Mouse (Mus musculus): ENCODE results near the gene Lamb3. TPM values are rescaled to one million over a fixed set of nuclear protein-coding genes. Genes with fewer than 3 reads are reported as not detected.

The Lamb3 gene
- polyA plus RNA-seq, 1 experiment from 2014 or later = 24.4 TPM

- Histone ChIP-seq H3K4me1 (ENCODE audit: insufficient read depth) (peaks cover 14% of the 10 kb centered on the region), H3K36me3 (ENCODE audit: insufficient read depth) (no peaks in the 10 kb centered on the region), H3K4me2 (peak overlapping the region; percentile 85), H3K4me3 (ENCODE audit: low read depth, low read length) (peak overlapping the region; percentile 63), H3K27me3 (ENCODE audit: insufficient read depth, low read length) (no peaks in the 10 kb centered on the region), H3K9ac (peak overlapping the region; percentile 81), H3K9me3 (ENCODE audit: low read depth, low read length) (no peaks in the 10 kb centered on the region), H3K27ac (ENCODE audit: low read depth) (peak overlapping the region; percentile 85)
- peak; percentile 100 for DNase-seq
- TF ChIP-seq CTCF (IDR thresholded peaks at IDR 0.05; ENCODE audit: low read depth) = peak; percentile 30; the same call in 1 of the 2 replicates
- under 1% methylated on average over 48 of the region's 48 CpGs for WGBS
- peak; percentile 99 for ATAC-seq (ENCODE audit: insufficient read depth)
Observed at GRCm38 (mm10) chr1:193172991-193173809, 34.3 kb upstream of the Lamb3 start.

GRCm38 (mm10) chr1:193173810-193174129, 33.7 kb upstream of the Lamb3 start:
- Histone ChIP-seq H3K27ac (ENCODE audit: low read depth) (peak overlapping the region; percentile 85), H3K9ac (peak overlapping the region; percentile 81), H3K27me3 (ENCODE audit: insufficient read depth, low read length) (no peaks in the 10 kb centered on the region), H3K9me3 (ENCODE audit: low read depth, low read length) (no peaks in the 10 kb centered on the region), H3K4me3 (ENCODE audit: low read depth, low read length) (peak overlapping the region; percentile 63), H3K4me1 (ENCODE audit: insufficient read depth) (peaks cover 14% of the 10 kb centered on the region), H3K4me2 (peak overlapping the region; percentile 85), H3K36me3 (ENCODE audit: insufficient read depth) (no peaks in the 10 kb centered on the region)
- WGBS = 12% methylated on average over 9 of the region's 9 CpGs
- DNase-seq (no peak), ATAC-seq (ENCODE audit: insufficient read depth) (no peak)
- TF ChIP-seq CTCF (IDR thresholded peaks at IDR 0.05; ENCODE audit: low read depth) = no peak

GRCm38 (mm10) chr1:193174143-193174733, 33.3 kb upstream of the Lamb3 start:
- ATAC-seq (ENCODE audit: insufficient read depth) (no peak), DNase-seq (no peak)
- Histone ChIP-seq H3K27me3 (ENCODE audit: insufficient read depth, low read length) (no peaks in the 10 kb centered on the region), H3K9me3 (ENCODE audit: low read depth, low read length) (no peaks in the 10 kb centered on the region), H3K4me3 (ENCODE audit: low read depth, low read length) (peak overlapping the region; percentile 63), H3K4me1 (ENCODE audit: insufficient read depth) (peaks cover 14% of the 10 kb centered on the region), H3K27ac (ENCODE audit: low read depth) (peak overlapping the region; percentile 85), H3K36me3 (ENCODE audit: insufficient read depth) (no peaks in the 10 kb centered on the region), H3K4me2 (peak overlapping the region; percentile 85), H3K9ac (peak overlapping the region; percentile 81)
- 72% methylated on average over 13 of the region's 13 CpGs for WGBS
- TF ChIP-seq CTCF (IDR thresholded peaks at IDR 0.05; ENCODE audit: low read depth) = no peak

- Histone ChIP-seq H3K9me3 (ENCODE audit: low read depth, low read length) (no peaks in the 10 kb centered on the region), H3K27ac (ENCODE audit: low read depth) (no peak overlapping the region), H3K4me3 (ENCODE audit: low read depth, low read length) (no peak overlapping the region), H3K36me3 (ENCODE audit: insufficient read depth) (no peaks in the 10 kb centered on the region), H3K9ac (no peak overlapping the region), H3K4me1 (ENCODE audit: insufficient read depth) (no peaks in the 10 kb centered on the region), H3K4me2 (no peak overlapping the region), H3K27me3 (ENCODE audit: insufficient read depth, low read length) (no peaks in the 10 kb centered on the region)
- DNase-seq = no peak
- ATAC-seq (ENCODE audit: insufficient read depth) = no peak
- no peak for TF ChIP-seq CTCF (IDR thresholded peaks at IDR 0.05; ENCODE audit: low read depth)
- 68% methylated on average over 3 of the region's 3 CpGs for WGBS
Observed at GRCm38 (mm10) chr1:193181104-193181503, 26.4 kb upstream of the Lamb3 start.

- no peak for ATAC-seq (ENCODE audit: insufficient read depth)
- peak; percentile 37 for DNase-seq
- Histone ChIP-seq H3K27me3 (ENCODE audit: insufficient read depth, low read length) (no peaks in the 10 kb centered on the region), H3K4me1 (ENCODE audit: insufficient read depth) (peaks cover 13% of the 10 kb centered on the region), H3K9me3 (ENCODE audit: low read depth, low read length) (no peaks in the 10 kb centered on the region), H3K4me2 (no peak overlapping the region), H3K9ac (no peak overlapping the region), H3K27ac (ENCODE audit: low read depth) (peak overlapping the region; percentile 87), H3K4me3 (ENCODE audit: low read depth, low read length) (no peak overlapping the region), H3K36me3 (ENCODE audit: insufficient read depth) (no peaks in the 10 kb centered on the region)
- 52% methylated on average over 6 of the region's 6 CpGs for WGBS
- TF ChIP-seq CTCF (IDR thresholded peaks at IDR 0.05; ENCODE audit: low read depth) = no peak
Observed at GRCm38 (mm10) chr1:193188257-193188656, 19.2 kb upstream of the Lamb3 start.

GRCm38 (mm10) chr1:193189151-193189621, 18.3 kb upstream of the Lamb3 start:
- WGBS = 10% methylated on average over 9 of the region's 9 CpGs
- ATAC-seq (ENCODE audit: insufficient read depth) = peak; percentile 95
- Histone ChIP-seq H3K9ac (no peak overlapping the region), H3K27me3 (ENCODE audit: insufficient read depth, low read length) (no peaks in the 10 kb centered on the region), H3K4me1 (ENCODE audit: insufficient read depth) (peaks cover 13% of the 10 kb centered on the region), H3K27ac (ENCODE audit: low read depth) (peak overlapping the region; percentile 87), H3K4me2 (peak overlapping the region; percentile 24; the same call in 1 of the 2 replicates), H3K36me3 (ENCODE audit: insufficient read depth) (no peaks in the 10 kb centered on the region), H3K9me3 (ENCODE audit: low read depth, low read length) (no peaks in the 10 kb centered on the region), H3K4me3 (ENCODE audit: low read depth, low read length) (no peak overlapping the region)
- peak; percentile 78 for DNase-seq
- TF ChIP-seq CTCF (IDR thresholded peaks at IDR 0.05; ENCODE audit: low read depth) = no peak

GRCm38 (mm10) chr1:193189771-193190170, 17.7 kb upstream of the Lamb3 start:
- peak; percentile 16; the same call in 1 of the 2 replicates for ATAC-seq (ENCODE audit: insufficient read depth)
- Histone ChIP-seq H3K4me3 (ENCODE audit: low read depth, low read length) (no peak overlapping the region), H3K36me3 (ENCODE audit: insufficient read depth) (no peaks in the 10 kb centered on the region), H3K4me1 (ENCODE audit: insufficient read depth) (peaks cover 13% of the 10 kb centered on the region), H3K9me3 (ENCODE audit: low read depth, low read length) (no peaks in the 10 kb centered on the region), H3K9ac (no peak overlapping the region), H3K4me2 (no peak overlapping the region), H3K27ac (ENCODE audit: low read depth) (peak overlapping the region; percentile 87; the same call in 1 of the 2 replicates), H3K27me3 (ENCODE audit: insufficient read depth, low read length) (no peaks in the 10 kb centered on the region)
- WGBS = 35% methylated on average over 3 of the region's 3 CpGs
- DNase-seq = peak; percentile 30
- TF ChIP-seq CTCF (IDR thresholded peaks at IDR 0.05; ENCODE audit: low read depth) = no peak

Measured in lung, embryonic 14.5 days (tissue).